Mouse (Mus musculus): ENCODE results near the gene Nceh1. TPM values are rescaled to one million over a fixed set of nuclear protein-coding genes. Genes with fewer than 3 reads are reported as not detected.

The Nceh1 gene
- polyA plus RNA-seq, 1 experiment from 2014 or later = 3.3 TPM

DNA sequence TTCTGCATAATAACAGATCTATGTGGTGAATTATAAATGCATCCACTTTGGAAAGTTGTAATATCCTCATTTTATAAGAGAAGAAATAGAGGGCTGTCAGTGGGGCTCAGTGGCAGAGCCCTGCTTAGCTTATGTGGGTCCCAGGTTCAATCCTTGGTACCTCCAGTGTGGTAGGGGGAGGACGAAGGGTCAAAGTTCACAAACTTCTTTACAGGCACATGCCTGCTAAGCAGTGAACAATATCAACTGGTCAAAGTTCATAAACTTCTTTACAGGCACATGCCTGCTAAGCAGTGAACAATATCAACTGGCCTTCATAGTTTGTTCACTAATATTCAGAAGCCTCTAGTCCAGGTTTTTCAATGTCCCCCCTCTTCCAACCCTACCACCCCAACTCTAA lies 13.8 kb downstream of the Nceh1 start:
- Histone ChIP-seq H3K4me3 (ENCODE audit: low read depth, low read length) (no peak overlapping the region), H3K4me2 (ENCODE audit: low read depth, low read length, severe bottlenecking) (no peak overlapping the region), H3K27ac (ENCODE audit: low read depth, low read length) (no peak overlapping the region), H3K36me3 (ENCODE audit: control insufficient read depth, insufficient read depth, low read length) (no peaks in the 10 kb centered on the region), H3K4me1 (replicated peaks; ENCODE audit: control insufficient read depth, insufficient read depth, low read length) (no peaks in the 10 kb centered on the region), H3K27me3 (ENCODE audit: control insufficient read depth, insufficient read depth, low read length) (no peaks in the 10 kb centered on the region), H3K9me3 (ENCODE audit: control insufficient read depth, low read length) (no peaks in the 10 kb centered on the region), H3K9ac (ENCODE audit: low read length) (no peak overlapping the region)
- DNase-seq (ENCODE audit: low spot score) (no peak), ATAC-seq (replicated peaks; ENCODE audit: low FRiP score) (no peak)
- WGBS = 71% methylated on average over 1 of the region's 1 CpGs

DNA sequence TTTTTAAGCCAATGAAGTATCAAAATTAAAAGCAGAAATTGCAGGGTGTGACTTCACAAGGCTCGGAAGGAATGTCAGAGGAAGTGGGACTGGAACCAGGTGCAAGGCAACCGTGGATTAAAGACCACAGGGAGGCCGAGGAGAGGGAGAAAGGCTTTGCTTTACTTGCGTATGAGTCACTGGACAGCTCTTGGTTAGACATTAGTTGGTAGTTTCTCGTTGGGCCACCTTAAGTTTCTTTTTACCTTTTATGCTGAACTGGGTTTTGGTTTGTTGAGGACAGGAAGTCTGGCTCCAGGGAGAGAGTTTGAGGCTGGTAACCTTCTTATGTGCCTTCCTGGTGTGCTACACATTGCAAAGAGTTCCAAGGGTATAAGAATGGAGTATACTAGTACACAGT lies 15.1 kb downstream of the Nceh1 start:
- H3K36me3 ChIP-seq (ENCODE audit: control insufficient read depth, insufficient read depth, low read length) = no peaks in the 10 kb centered on the region
- DNase-seq (ENCODE audit: low spot score) (no peak), ATAC-seq (replicated peaks; ENCODE audit: low FRiP score) (no peak)
- no peak overlapping the region for H3K27ac ChIP-seq (ENCODE audit: low read depth, low read length)
- 74% methylated on average over 5 of the region's 5 CpGs for WGBS
- H3K9ac ChIP-seq (ENCODE audit: low read length) = no peak overlapping the region
- H3K27me3 ChIP-seq (ENCODE audit: control insufficient read depth, insufficient read depth, low read length) = no peaks in the 10 kb centered on the region
- H3K4me2 ChIP-seq (ENCODE audit: low read depth, low read length, severe bottlenecking) = no peak overlapping the region
- no peaks in the 10 kb centered on the region for H3K4me1 ChIP-seq (replicated peaks; ENCODE audit: control insufficient read depth, insufficient read depth, low read length)
- no peak overlapping the region for H3K4me3 ChIP-seq (ENCODE audit: low read depth, low read length)
- H3K9me3 ChIP-seq (ENCODE audit: control insufficient read depth, low read length) = no peaks in the 10 kb centered on the region

DNA sequence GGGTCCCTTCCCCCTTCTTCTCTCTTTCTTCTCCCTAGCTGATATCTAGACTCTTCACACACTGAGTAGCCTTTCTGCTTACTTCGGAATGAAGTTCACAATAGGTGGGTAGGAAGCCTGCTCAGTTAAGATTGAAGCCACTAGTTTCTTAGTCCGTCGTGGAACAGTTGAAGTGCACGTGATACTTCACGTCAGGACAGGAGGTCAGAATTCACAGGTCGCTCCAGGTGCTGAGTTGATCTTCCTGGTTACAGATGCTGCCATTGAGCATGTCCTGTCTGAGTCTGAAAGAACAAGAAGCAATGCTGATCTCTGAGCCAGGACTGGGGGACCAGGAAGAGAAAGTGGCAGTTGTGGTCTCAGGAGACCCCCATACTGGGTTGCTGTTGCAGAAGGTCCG lies 16.4 kb downstream of the Nceh1 start:
- H3K9ac ChIP-seq (ENCODE audit: low read length) = no peak overlapping the region
- no peak for DNase-seq (ENCODE audit: low spot score)

DNA sequence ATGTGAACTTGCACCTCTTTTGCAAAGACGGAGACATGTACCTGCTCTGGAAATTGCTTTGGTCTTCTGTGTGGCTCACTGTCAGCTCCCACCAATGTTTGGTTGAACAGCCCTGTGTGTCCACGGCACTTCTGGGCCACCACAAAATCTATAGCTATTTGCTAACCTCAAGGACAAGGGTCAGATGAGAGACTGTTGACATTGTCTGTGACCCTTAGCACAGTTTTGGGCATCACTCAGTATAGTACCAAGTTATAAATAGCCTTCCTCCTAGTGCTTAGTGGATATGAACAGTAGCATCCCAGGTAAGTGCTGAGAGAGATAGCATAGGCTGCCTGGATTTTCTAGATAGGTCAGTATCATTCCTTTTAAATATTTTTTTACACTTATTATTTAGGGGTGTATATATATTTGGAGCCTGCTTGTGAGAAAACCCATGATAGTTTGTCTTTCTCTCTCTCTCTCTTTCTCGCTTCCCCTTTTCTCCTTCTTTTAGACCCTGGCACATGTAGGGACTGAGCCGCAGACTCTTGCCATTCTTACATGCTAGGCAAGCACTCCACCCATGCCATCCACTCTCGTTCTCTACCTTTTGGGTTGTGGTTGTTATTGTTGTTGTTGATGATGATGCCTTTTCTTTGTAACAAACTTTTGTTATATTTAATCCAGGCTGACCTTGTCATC lies 19.1 kb downstream of the Nceh1 start:
- WGBS = 90% methylated on average over 5 of the region's 5 CpGs
- Histone ChIP-seq H3K27ac (ENCODE audit: low read depth, low read length) (no peak overlapping the region), H3K36me3 (ENCODE audit: control insufficient read depth, insufficient read depth, low read length) (no peaks in the 10 kb centered on the region; the same call in 1 of the 2 replicates), H3K9ac (ENCODE audit: low read length) (no peak overlapping the region), H3K4me2 (ENCODE audit: low read depth, low read length, severe bottlenecking) (no peak overlapping the region), H3K4me3 (ENCODE audit: low read depth, low read length) (no peak overlapping the region), H3K27me3 (ENCODE audit: control insufficient read depth, insufficient read depth, low read length) (no peaks in the 10 kb centered on the region), H3K9me3 (ENCODE audit: control insufficient read depth, low read length) (no peaks in the 10 kb centered on the region), H3K4me1 (replicated peaks; ENCODE audit: control insufficient read depth, insufficient read depth, low read length) (no peaks in the 10 kb centered on the region)
- DNase-seq (ENCODE audit: low spot score) = no peak
- no peak for ATAC-seq (replicated peaks; ENCODE audit: low FRiP score)

More for the DNA sequence above, 16.4 kb downstream of the Nceh1 start:
- Histone ChIP-seq H3K27ac (ENCODE audit: low read depth, low read length) (no peak overlapping the region), H3K4me3 (ENCODE audit: low read depth, low read length) (no peak overlapping the region), H3K4me1 (replicated peaks; ENCODE audit: control insufficient read depth, insufficient read depth, low read length) (no peaks in the 10 kb centered on the region), H3K36me3 (ENCODE audit: control insufficient read depth, insufficient read depth, low read length) (no peaks in the 10 kb centered on the region; the same call in 1 of the 2 replicates), H3K4me2 (ENCODE audit: low read depth, low read length, severe bottlenecking) (no peak overlapping the region), H3K27me3 (ENCODE audit: control insufficient read depth, insufficient read depth, low read length) (no peaks in the 10 kb centered on the region), H3K9me3 (ENCODE audit: control insufficient read depth, low read length) (no peaks in the 10 kb centered on the region)
- ATAC-seq (replicated peaks; ENCODE audit: low FRiP score) = no peak
- 91% methylated on average over 7 of the region's 7 CpGs for WGBS

DNA sequence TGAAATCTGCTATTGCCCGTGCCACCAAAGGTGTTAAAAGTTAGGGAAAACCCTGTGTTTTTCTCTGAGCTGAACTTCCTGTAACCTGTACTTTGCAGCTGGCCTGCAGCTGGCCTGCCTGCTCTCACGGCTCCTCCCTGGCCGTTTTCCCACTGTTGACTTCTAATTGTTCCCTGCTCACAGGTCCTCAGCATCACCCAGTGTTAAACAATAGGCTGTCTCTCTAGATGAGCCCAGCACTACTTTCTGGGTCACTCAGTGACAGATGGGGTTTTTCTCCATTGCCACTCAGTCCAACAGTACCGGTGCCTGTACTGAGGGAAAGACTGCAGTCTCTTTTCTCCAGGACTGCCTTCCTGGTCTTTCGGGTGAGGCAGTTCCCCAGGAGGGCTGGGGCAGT lies 22.3 kb downstream of the Nceh1 start:
- 50% methylated on average over 5 of the region's 5 CpGs for WGBS
- Histone ChIP-seq H3K36me3 (ENCODE audit: control insufficient read depth, insufficient read depth, low read length) (no peaks in the 10 kb centered on the region; the same call in 1 of the 2 replicates), H3K4me1 (replicated peaks; ENCODE audit: control insufficient read depth, insufficient read depth, low read length) (no peaks in the 10 kb centered on the region), H3K27me3 (ENCODE audit: control insufficient read depth, insufficient read depth, low read length) (no peaks in the 10 kb centered on the region), H3K4me3 (ENCODE audit: low read depth, low read length) (no peak overlapping the region), H3K9ac (ENCODE audit: low read length) (no peak overlapping the region), H3K27ac (ENCODE audit: low read depth, low read length) (no peak overlapping the region), H3K4me2 (ENCODE audit: low read depth, low read length, severe bottlenecking) (no peak overlapping the region), H3K9me3 (ENCODE audit: control insufficient read depth, low read length) (peaks cover 3% of the 10 kb centered on the region; the same call in 1 of the 2 replicates)
- DNase-seq (ENCODE audit: low spot score) (no peak), ATAC-seq (replicated peaks; ENCODE audit: low FRiP score) (no peak)

DNA sequence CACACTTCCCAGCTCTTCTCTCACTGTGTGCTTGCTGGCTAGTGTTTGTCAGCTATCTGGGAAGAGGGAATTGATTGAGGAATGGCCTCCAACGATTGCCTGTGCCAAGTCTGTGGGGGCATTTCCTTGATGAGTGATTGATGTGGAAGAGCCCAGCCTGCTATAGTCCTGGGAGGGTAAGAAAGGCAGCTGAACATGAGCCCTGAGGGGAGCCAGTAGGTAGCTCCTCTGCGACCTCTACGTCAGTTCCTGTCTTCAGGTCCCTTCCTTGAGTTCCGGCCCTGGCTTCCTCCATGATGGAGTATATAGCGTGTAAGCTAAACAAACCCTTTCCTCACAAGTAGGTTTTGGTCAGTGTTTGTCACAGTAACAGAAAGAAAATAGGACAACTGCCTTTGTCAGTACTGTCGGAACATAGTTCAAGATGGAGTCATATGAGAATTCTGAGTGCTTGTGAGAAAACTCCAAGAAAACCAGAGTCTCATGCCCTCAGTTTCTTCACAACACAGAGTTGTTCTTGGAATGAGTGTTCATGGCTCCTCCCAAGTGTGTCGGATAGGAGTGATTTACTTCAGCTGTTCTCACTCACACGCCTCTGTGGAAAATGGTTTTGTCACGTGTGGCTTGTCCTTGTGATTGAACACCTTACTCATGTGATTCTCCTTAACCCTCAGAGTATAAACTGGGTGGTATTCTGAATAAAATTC lies 22.9 kb downstream of the Nceh1 start:
- no peak overlapping the region for H3K4me2 ChIP-seq (ENCODE audit: low read depth, low read length, severe bottlenecking)
- 84% methylated on average over 9 of the region's 9 CpGs for WGBS
- no peak overlapping the region for H3K4me3 ChIP-seq (ENCODE audit: low read depth, low read length)
- H3K36me3 ChIP-seq (ENCODE audit: control insufficient read depth, insufficient read depth, low read length) = no peaks in the 10 kb centered on the region; the same call in 1 of the 2 replicates
- no peak overlapping the region for H3K27ac ChIP-seq (ENCODE audit: low read depth, low read length)
- no peak for ATAC-seq (replicated peaks; ENCODE audit: low FRiP score)
- no peak for DNase-seq (ENCODE audit: low spot score)
- H3K9ac ChIP-seq (ENCODE audit: low read length) = no peak overlapping the region
- H3K27me3 ChIP-seq (ENCODE audit: control insufficient read depth, insufficient read depth, low read length) = no peaks in the 10 kb centered on the region
- H3K9me3 ChIP-seq (ENCODE audit: control insufficient read depth, low read length) = peaks cover 3% of the 10 kb centered on the region; the same call in 1 of the 2 replicates
- H3K4me1 ChIP-seq (replicated peaks; ENCODE audit: control insufficient read depth, insufficient read depth, low read length) = no peaks in the 10 kb centered on the region

DNA sequence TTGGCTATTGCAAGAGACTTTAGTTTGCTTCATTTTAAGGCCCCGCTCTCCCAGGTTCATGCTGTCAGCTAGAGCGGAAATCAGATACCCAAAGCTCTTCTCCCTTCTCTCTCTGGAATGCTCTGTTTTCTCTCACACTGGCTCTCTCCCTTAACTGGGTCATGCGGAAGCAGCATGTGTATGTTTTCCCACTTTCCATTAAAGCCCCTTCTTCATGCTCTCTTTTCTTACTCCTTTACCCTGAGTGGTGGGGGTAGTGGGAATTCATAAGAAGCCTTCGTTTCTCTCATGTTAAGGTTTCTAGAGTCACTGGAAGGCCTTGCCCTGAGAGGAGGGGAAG lies 23.4 kb downstream of the Nceh1 start:
- no peaks in the 10 kb centered on the region for H3K27me3 ChIP-seq (ENCODE audit: control insufficient read depth, insufficient read depth, low read length)
- no peak for DNase-seq (ENCODE audit: low spot score)
- WGBS = 82% methylated on average over 4 of the region's 4 CpGs
- no peaks in the 10 kb centered on the region for H3K4me1 ChIP-seq (replicated peaks; ENCODE audit: control insufficient read depth, insufficient read depth, low read length)
- H3K9ac ChIP-seq (ENCODE audit: low read length) = no peak overlapping the region
- no peak for ATAC-seq (replicated peaks; ENCODE audit: low FRiP score)
- H3K4me3 ChIP-seq (ENCODE audit: low read depth, low read length) = no peak overlapping the region
- H3K27ac ChIP-seq (ENCODE audit: low read depth, low read length) = no peak overlapping the region
- H3K9me3 ChIP-seq (ENCODE audit: control insufficient read depth, low read length) = peaks cover 3% of the 10 kb centered on the region; the same call in 1 of the 2 replicates
- no peak overlapping the region for H3K4me2 ChIP-seq (ENCODE audit: low read depth, low read length, severe bottlenecking)
- H3K36me3 ChIP-seq (ENCODE audit: control insufficient read depth, insufficient read depth, low read length) = no peaks in the 10 kb centered on the region; the same call in 1 of the 2 replicates

DNA sequence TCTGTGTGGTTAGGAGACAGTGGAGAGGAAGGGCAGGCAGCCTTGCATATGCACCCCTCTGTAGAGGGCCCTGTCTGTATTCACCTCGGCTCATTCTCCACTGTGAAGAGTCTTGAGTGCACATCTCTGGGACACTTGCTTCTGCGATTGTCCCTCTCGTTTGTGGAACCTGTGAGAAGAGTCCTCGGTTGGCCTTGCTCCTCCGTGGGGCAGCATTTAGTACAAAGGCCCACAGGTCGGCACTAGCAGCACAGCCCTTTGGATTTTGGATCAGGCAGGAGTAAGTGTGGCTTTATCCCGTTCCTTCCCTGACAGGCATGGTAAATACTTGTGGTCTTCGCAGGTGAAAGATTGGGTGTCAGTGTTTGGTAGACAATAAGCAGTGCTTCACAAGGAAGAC lies 23.8 kb downstream of the Nceh1 start:
- Histone ChIP-seq H3K27me3 (ENCODE audit: control insufficient read depth, insufficient read depth, low read length) (no peaks in the 10 kb centered on the region), H3K4me1 (replicated peaks; ENCODE audit: control insufficient read depth, insufficient read depth, low read length) (no peaks in the 10 kb centered on the region), H3K36me3 (ENCODE audit: control insufficient read depth, insufficient read depth, low read length) (no peaks in the 10 kb centered on the region; the same call in 1 of the 2 replicates), H3K27ac (ENCODE audit: low read depth, low read length) (no peak overlapping the region), H3K9me3 (ENCODE audit: control insufficient read depth, low read length) (peaks cover 3% of the 10 kb centered on the region; the same call in 1 of the 2 replicates), H3K9ac (ENCODE audit: low read length) (no peak overlapping the region), H3K4me3 (ENCODE audit: low read depth, low read length) (no peak overlapping the region), H3K4me2 (ENCODE audit: low read depth, low read length, severe bottlenecking) (no peak overlapping the region)
- WGBS = 86% methylated on average over 8 of the region's 8 CpGs
- no peak for DNase-seq (ENCODE audit: low spot score)
- no peak for ATAC-seq (replicated peaks; ENCODE audit: low FRiP score)

Measured in forebrain, embryonic 11.5 days (tissue).